Mouse (Mus musculus): ENCODE results near the gene Elf3. TPM values are rescaled to one million over a fixed set of nuclear protein-coding genes. Genes with fewer than 3 reads are reported as not detected.
A peak's percentile ranks its signal among the peaks of the same experiment; 100 is the strongest.

Elf3 gene
- polyA plus RNA-seq, 1 experiment from 2014 or later, result 1.0 TPM

- WGBS (ENCODE audit: insufficient replicate concordance), result 40% methylated on average over 9 of the region's 9 CpGs
- no peak overlapping the region for H3K4me3 ChIP-seq (replicated peaks)
- H3K4me2 ChIP-seq, result no peak overlapping the region
- H3K36me3 ChIP-seq (replicated peaks), result no peaks in the 10 kb centered on the region
- no peaks in the 10 kb centered on the region for H3K27me3 ChIP-seq
- H3K27ac ChIP-seq (replicated peaks), result no peak overlapping the region
- no peak overlapping the region for H3K9ac ChIP-seq
- no peak for ATAC-seq (ENCODE audit: insufficient read depth)
- H3K4me1 ChIP-seq (replicated peaks), result peaks cover 34% of the 10 kb centered on the region
- no peaks in the 10 kb centered on the region for H3K9me3 ChIP-seq (replicated peaks)
Observed at GRCm38 (mm10) chr1:135208716-135209115, 49.7 kb downstream of the Elf3 start.

DNA sequence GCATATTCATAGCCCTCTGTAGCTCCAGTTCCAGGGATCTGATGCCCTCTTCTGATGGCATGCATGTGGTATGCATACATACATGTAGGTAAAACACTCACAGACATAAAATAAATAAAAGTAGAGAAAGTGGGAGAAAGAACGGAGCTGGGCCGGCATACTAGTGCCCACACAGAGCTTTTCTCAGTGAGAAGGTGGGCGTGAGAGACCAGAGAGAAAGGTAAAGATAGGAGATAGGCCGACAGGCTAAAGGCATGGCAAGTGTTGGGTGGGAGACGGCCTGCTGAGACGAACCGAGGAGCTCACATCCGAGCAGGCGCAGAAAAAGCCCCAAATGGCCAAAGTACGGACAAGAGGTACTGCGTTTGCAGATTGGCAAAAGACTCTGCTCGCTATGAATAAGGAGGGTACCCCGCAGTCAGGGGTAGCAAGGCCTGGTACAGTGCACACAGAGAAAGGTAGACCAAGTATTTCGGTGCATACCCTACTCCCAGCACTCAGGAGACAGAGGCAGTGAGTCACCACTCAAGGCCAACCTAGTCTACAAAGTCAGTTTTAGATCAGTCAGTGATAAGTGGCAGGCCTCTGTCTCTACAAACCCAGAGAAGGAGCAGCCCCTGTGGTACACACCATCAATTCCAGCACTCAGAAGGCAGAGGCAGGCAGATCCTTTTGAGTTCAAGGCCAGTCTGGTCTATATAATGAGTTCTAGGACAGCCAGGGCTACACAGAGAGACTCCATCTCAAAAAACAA lies 51.6 kb downstream of the Elf3 start:
- H3K9ac ChIP-seq, result no peak overlapping the region
- 81% methylated on average over 14 of the region's 14 CpGs for WGBS (ENCODE audit: insufficient replicate concordance)
- H3K9me3 ChIP-seq (replicated peaks), result no peaks in the 10 kb centered on the region
- H3K27me3 ChIP-seq, result no peaks in the 10 kb centered on the region
- H3K27ac ChIP-seq (replicated peaks), result no peak overlapping the region
- no peak for ATAC-seq (ENCODE audit: insufficient read depth)
- no peak overlapping the region for H3K4me2 ChIP-seq
- peaks cover 34% of the 10 kb centered on the region for H3K4me1 ChIP-seq (replicated peaks)
- no peaks in the 10 kb centered on the region for H3K36me3 ChIP-seq (replicated peaks)
- H3K4me3 ChIP-seq (replicated peaks), result no peak overlapping the region

GRCm38 (mm10) chr1:135205257-135205656 lies 53.1 kb downstream of the Elf3 start:
- Histone ChIP-seq H3K4me3 (replicated peaks) (no peak overlapping the region), H3K4me2 (peak overlapping the region; percentile 39), H3K27ac (replicated peaks) (no peak overlapping the region), H3K9ac (no peak overlapping the region), H3K36me3 (replicated peaks) (no peaks in the 10 kb centered on the region), H3K27me3 (no peaks in the 10 kb centered on the region), H3K9me3 (replicated peaks) (no peaks in the 10 kb centered on the region), H3K4me1 (replicated peaks) (peaks cover 31% of the 10 kb centered on the region)
- WGBS (ENCODE audit: insufficient replicate concordance), result 45% methylated on average over 4 of the region's 4 CpGs
- ATAC-seq (ENCODE audit: insufficient read depth), result 0 out of 2 replicates have a peak, but pooled peaks have one; percentile 25

DNA sequence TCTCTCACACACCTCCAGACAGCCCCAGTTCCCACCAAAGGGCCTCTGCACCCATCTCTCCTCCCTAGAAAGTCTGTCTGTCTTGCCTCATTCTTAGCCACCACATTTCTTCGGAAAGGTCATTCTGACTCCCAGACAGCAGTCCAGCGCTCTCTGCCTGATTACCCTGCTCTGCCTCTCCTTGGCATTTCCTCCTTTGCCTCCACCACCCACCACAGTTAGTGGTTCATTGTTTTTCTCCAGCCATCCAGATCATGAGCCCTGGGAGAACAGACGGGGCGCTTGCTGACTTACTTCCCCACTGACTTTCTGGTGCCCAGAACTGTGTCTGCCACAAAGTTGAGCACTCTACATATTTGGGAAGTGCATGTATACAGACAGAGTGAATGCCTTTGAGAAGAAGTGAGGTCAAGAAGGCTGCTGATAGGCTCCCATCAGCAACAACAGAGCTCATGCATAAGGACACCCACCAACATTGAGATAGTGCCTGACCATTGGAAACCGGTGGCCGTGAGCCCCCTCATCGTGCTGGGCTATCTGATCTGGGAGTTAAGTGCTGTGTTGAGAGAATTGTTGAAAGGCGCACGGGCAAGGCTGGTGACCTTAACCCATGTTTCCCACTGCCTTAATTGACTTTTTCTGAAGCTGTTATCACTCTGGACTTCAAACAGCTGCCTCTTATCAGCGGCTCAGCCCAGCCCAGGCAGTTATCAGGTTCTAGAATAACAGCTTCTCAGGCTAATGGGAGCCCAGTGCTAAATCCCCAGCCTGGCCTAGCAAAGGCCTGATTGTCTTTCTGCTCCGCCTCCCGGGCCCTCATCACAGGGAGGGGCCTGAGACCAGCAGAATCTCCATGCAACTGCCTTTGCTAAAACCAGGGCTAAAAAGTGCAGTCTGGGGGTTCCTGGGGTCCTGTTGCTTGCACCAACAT lies 53.9 kb downstream of the Elf3 start:
- Histone ChIP-seq H3K9me3 (replicated peaks) (no peaks in the 10 kb centered on the region), H3K4me3 (replicated peaks) (no peak overlapping the region), H3K4me1 (replicated peaks) (peaks cover 34% of the 10 kb centered on the region), H3K27ac (replicated peaks) (no peak overlapping the region), H3K27me3 (0 out of 2 replicates have a peak, but pooled peaks cover 3% of the 10 kb centered on the region), H3K4me2 (peak overlapping the region; percentile 39), H3K36me3 (replicated peaks) (no peaks in the 10 kb centered on the region), H3K9ac (no peak overlapping the region)
- WGBS (ENCODE audit: insufficient replicate concordance), result 23% methylated on average over 12 of the region's 12 CpGs
- peak; percentile 89 for ATAC-seq (ENCODE audit: insufficient read depth)

Other genes starting within 250 kb of the Elf3 start
- 0.18 and 0.25 TPM in 2 replicates for gene Lgr6, start 153.3 kb downstream of the Elf3 start, polyA plus RNA-seq (2015; fragmentation: Nextera tagmentation; extraction: Ambion mirVana)
- 10.7 and 10.9 TPM in 2 replicates for gene Ptpn7, start 125.9 kb downstream of the Elf3 start, polyA plus RNA-seq (2015; fragmentation: Nextera tagmentation; extraction: Ambion mirVana)
- 11.2 and 12.4 TPM in 2 replicates for gene Arl8a, start 111.7 kb downstream of the Elf3 start, polyA plus RNA-seq (2015; fragmentation: Nextera tagmentation; extraction: Ambion mirVana)
- not detected in 2 replicates for gene Gpr37l1, start 90.9 kb downstream of the Elf3 start, polyA plus RNA-seq (2015; fragmentation: Nextera tagmentation; extraction: Ambion mirVana)
- gene Rnpep, start 25.5 kb upstream of the Elf3 start, polyA plus RNA-seq (2015; fragmentation: Nextera tagmentation; extraction: Ambion mirVana), result 25.9 and 26.6 TPM in 2 replicates
- 93.3 and 113 TPM in 2 replicates for gene Timm17a, start 55.2 kb upstream of the Elf3 start, polyA plus RNA-seq (2015; fragmentation: Nextera tagmentation; extraction: Ambion mirVana)
- 0.12 and 0.16 TPM in 2 replicates for gene Lmod1, start 66.2 kb upstream of the Elf3 start, polyA plus RNA-seq (2015; fragmentation: Nextera tagmentation; extraction: Ambion mirVana)
- gene Shisa4, start 116.7 kb upstream of the Elf3 start, polyA plus RNA-seq (2015; fragmentation: Nextera tagmentation; extraction: Ambion mirVana), result 1.3 and 1.6 TPM in 2 replicates
- 25.6 and 27.5 TPM in 2 replicates for gene Ipo9, start 171.9 kb upstream of the Elf3 start, polyA plus RNA-seq (2015; fragmentation: Nextera tagmentation; extraction: Ambion mirVana)